In genomic region chr3:67429338-67429998, GRCm38 (mm10) we compare ENCODE assay signal across 7 mouse cellular contexts. TPM values are rescaled to one million over a fixed set of nuclear protein-coding genes. Genes with fewer than 3 reads are reported as not detected.
A peak's percentile ranks its signal among the peaks of the same experiment; 100 is the strongest.
DNase-seq lines count a peak whose midpoint lies in the region; ATAC-seq and TF ChIP-seq lines count a peak whose summit lies in the region.

No protein-coding gene starts in this region.

- peaks cover 13% of the 10 kb centered on the region for H3K79me2 ChIP-seq in myocyte (ENCODE audit: control insufficient read depth, insufficient read depth)

- H3ac ChIP-seq in myocyte (ENCODE audit: control insufficient read depth, insufficient read length) = peak overlapping the region; percentile 19

- no peak for DNase-seq in lung, postnatal 4 days
- peak; percentile 16 for DNase-seq in hindlimb bud, embryonic 11.5 days (ENCODE audit: extremely low spot score, low read depth, low spot score)
- no peak for DNase-seq in Muller cell, postnatal 12 days (ENCODE audit: inconsistent ontology term)
- no peak for DNase-seq in cerebellum, adult 9-11 months

- no peak overlapping the region for H3K27ac ChIP-seq in lung, embryonic 15.5 days
- no peak overlapping the region for H3K27ac ChIP-seq in embryonic facial prominence, embryonic 12.5 days

- peak overlapping the region; percentile 66 for H3K4me2 ChIP-seq in lung, embryonic 15.5 days
- H3K4me2 ChIP-seq in embryonic facial prominence, embryonic 12.5 days (replicated peaks) = peak overlapping the region; percentile 85
- no peak overlapping the region for H3K4me2 ChIP-seq in myocyte (ENCODE audit: low read depth)

- TF ChIP-seq POLR2A in myocyte (IDR thresholded peaks at IDR 0.05; ENCODE audit: insufficient read length, low read depth) = no peak

- no peak for ATAC-seq in lung, embryonic 15.5 days (ENCODE audit: borderline replicate concordance, extremely low read depth, low FRiP score, low TSS enrichment)
- ATAC-seq in embryonic facial prominence, embryonic 12.5 days (ENCODE audit: insufficient number of reproducible peaks, insufficient read depth, low FRiP score, low TSS enrichment) = no peak

- 30% methylated on average over 8 of the region's 8 CpGs for WGBS in lung, embryonic 15.5 days
- 32% methylated on average over 8 of the region's 8 CpGs for WGBS in embryonic facial prominence, embryonic 12.5 days

- peak overlapping the region; percentile 95 for H3K4me3 ChIP-seq in lung, embryonic 15.5 days
- peak overlapping the region; percentile 98 for H3K4me3 ChIP-seq in embryonic facial prominence, embryonic 12.5 days
- H3K4me3 ChIP-seq in myocyte = peak overlapping the region; percentile 78

- H3K4me1 ChIP-seq in lung, embryonic 15.5 days = peaks cover 10% of the 10 kb centered on the region
- peaks cover 7% of the 10 kb centered on the region for H3K4me1 ChIP-seq in embryonic facial prominence, embryonic 12.5 days

- H3K36me3 ChIP-seq in lung, embryonic 15.5 days = peaks cover 12% of the 10 kb centered on the region
- H3K36me3 ChIP-seq in embryonic facial prominence, embryonic 12.5 days = peaks cover 23% of the 10 kb centered on the region
- H3K36me3 ChIP-seq in myocyte (ENCODE audit: control insufficient read depth, insufficient read depth) = peaks cover 5% of the 10 kb centered on the region

- 0 out of 2 replicates have a peak overlapping the region, but pooled peaks have one; percentile 89 for H3K9ac ChIP-seq in lung, embryonic 15.5 days
- H3K9ac ChIP-seq in embryonic facial prominence, embryonic 12.5 days = no peak overlapping the region

- H3K9me3 ChIP-seq in lung, embryonic 15.5 days = peaks cover 13% of the 10 kb centered on the region; the same call in 1 of the 2 replicates
- H3K9me3 ChIP-seq in embryonic facial prominence, embryonic 12.5 days = peaks cover 7% of the 10 kb centered on the region; the same call in 1 of the 2 replicates

- H3K27me3 ChIP-seq in lung, embryonic 15.5 days = no peaks in the 10 kb centered on the region
- no peaks in the 10 kb centered on the region for H3K27me3 ChIP-seq in embryonic facial prominence, embryonic 12.5 days
- no peaks in the 10 kb centered on the region for H3K27me3 ChIP-seq in myocyte (ENCODE audit: control insufficient read depth, insufficient read depth, insufficient read length)

TF ChIP-seq in myocyte, 11 proteins besides CTCF, POLR2A, EP300 and RAD21:
- TF ChIP-seq SRF (IDR thresholded peaks at IDR 0.05; ENCODE audit: control insufficient read depth, insufficient read length, low read depth) (no peak), POLR2AphosphoS2 (IDR thresholded peaks at IDR 0.05; ENCODE audit: insufficient read length, low read depth) (no peak), REST (IDR thresholded peaks at IDR 0.05; ENCODE audit: insufficient read depth, insufficient read length) (no peak), MYOD1 (IDR thresholded peaks at IDR 0.05; ENCODE audit: control insufficient read depth in 1 of 3, insufficient read length in 2 of 3, low read depth in 2 of 3) (no peak), CEBPB (IDR thresholded peaks at IDR 0.05; ENCODE audit: insufficient read depth, poor library complexity, severe bottlenecking) (no peak), TCF12 (IDR thresholded peaks at IDR 0.05; ENCODE audit: insufficient read depth, poor library complexity, severe bottlenecking) (no peak)

RNA-seq across cellular contexts. Expression of gene Gfm1, which starts 0.4 kb away (rescaled TPM):
- polyA plus RNA-seq in lung, embryonic 15.5 days (2015; fragmentation: Nextera tagmentation; extraction: Ambion mirVana) = 42.8 and 49.0 TPM in 2 replicates
- 46.3 and 47.2 TPM in 2 replicates for polyA plus RNA-seq in embryonic facial prominence, embryonic 12.5 days (2016; fragmentation: Nextera tagmentation; extraction: Ambion mirVana)
- 42.1 TPM for polyA plus RNA-seq in myocyte (2012; fragmentation: generic; extraction: Trizol)

RNA-seq across cellular contexts. Expression of gene Lxn, which starts 34.3 kb away (rescaled TPM):
- 181 and 189 TPM in 2 replicates for polyA plus RNA-seq in lung, embryonic 15.5 days (2015; fragmentation: Nextera tagmentation; extraction: Ambion mirVana)
- polyA plus RNA-seq in embryonic facial prominence, embryonic 12.5 days (2016; fragmentation: Nextera tagmentation; extraction: Ambion mirVana) = 93.1 and 96.6 TPM in 2 replicates
- polyA plus RNA-seq in myocyte (2012; fragmentation: generic; extraction: Trizol) = 14.5 TPM

RNA-seq across cellular contexts. Expression of gene Gm17402, which starts 54.5 kb away (rescaled TPM):
- not detected in 2 replicates for polyA plus RNA-seq in lung, embryonic 15.5 days (2015; fragmentation: Nextera tagmentation; extraction: Ambion mirVana)
- not detected in 2 replicates for polyA plus RNA-seq in embryonic facial prominence, embryonic 12.5 days (2016; fragmentation: Nextera tagmentation; extraction: Ambion mirVana)
- not detected for polyA plus RNA-seq in myocyte (2012; fragmentation: generic; extraction: Trizol)

RNA-seq across cellular contexts. Expression of gene Mlf1, which starts 55.6 kb away (rescaled TPM):
- polyA plus RNA-seq in lung, embryonic 15.5 days (2015; fragmentation: Nextera tagmentation; extraction: Ambion mirVana) = 32.9 and 41.1 TPM in 2 replicates
- polyA plus RNA-seq in embryonic facial prominence, embryonic 12.5 days (2016; fragmentation: Nextera tagmentation; extraction: Ambion mirVana) = 26.9 and 28.2 TPM in 2 replicates
- polyA plus RNA-seq in myocyte (2012; fragmentation: generic; extraction: Trizol) = 1.7 TPM
